Mouse (Mus musculus) small intestine, adult 2 months (tissue): ENCODE results near the gene Kif1bp.

Source experiments
- CTCF ChIP-seq: fragments of 200-500 bp; IDR thresholded peaks from 2 replicates; pipeline ENCODE4 v1.5.1; 2012; ENCODE audit warnings: low read depth, mild to moderate bottlenecking, control low read depth, inconsistent platforms, low read length, moderate library complexity, mixed read lengths; ENCODE audit not compliant: insufficient replicate concordance, insufficient read length; ENCODE audit errors: extremely low read depth
- POLR2A ChIP-seq: fragments of 200-500 bp; IDR thresholded peaks from 2 replicates; pipeline ENCODE4 v1.6.1; 2012; ENCODE audit warnings: low read depth, mild to moderate bottlenecking, control low read depth, inconsistent platforms, low read length, moderate library complexity

GRCm38 (mm10) chr10:62500088-62500915 lies 78.0 kb downstream of the Kif1bp start:
- TF ChIP-seq CTCF (peak; percentile 78; the same call in 1 of the 2 replicates), POLR2A (no peak)
